Mouse (Mus musculus): ENCODE data around the gene Pycr2. TPM values are rescaled to one million over a fixed set of nuclear protein-coding genes. Genes with fewer than 3 reads are reported as not detected.

Gene Pycr2
- polyA plus RNA-seq, 1 experiment from 2014 or later: 73.2 TPM

Other genes with a start within 250 kb of the Pycr2 start
- 0.05 and 0.10 TPM in 2 replicates for gene Mixl1, start 207.3 kb upstream of the Pycr2 start, polyA plus RNA-seq (2015; fragmentation: Nextera tagmentation; extraction: Ambion mirVana)
- 17.1 and 17.5 TPM in 2 replicates for gene Acbd3, start 178.2 kb upstream of the Pycr2 start, polyA plus RNA-seq (2015; fragmentation: Nextera tagmentation; extraction: Ambion mirVana)
- gene H3f3a, start 90.3 kb upstream of the Pycr2 start, polyA plus RNA-seq (2015; fragmentation: Nextera tagmentation; extraction: Ambion mirVana): 1,661 and 1,810 TPM in 2 replicates
- 28.3 and 30.8 TPM in 2 replicates for gene Sde2, start 53.2 kb upstream of the Pycr2 start, polyA plus RNA-seq (2015; fragmentation: Nextera tagmentation; extraction: Ambion mirVana)
- gene Lefty2, start 11.2 kb upstream of the Pycr2 start, polyA plus RNA-seq (2015; fragmentation: Nextera tagmentation; extraction: Ambion mirVana): 0.05 TPM in 1 of 2 replicates, not detected in the other
- 1.8 and 2.0 TPM in 2 replicates for gene Lefty1, start 30.7 kb downstream of the Pycr2 start, polyA plus RNA-seq (2015; fragmentation: Nextera tagmentation; extraction: Ambion mirVana)
- gene Tmem63a, start 38.1 kb downstream of the Pycr2 start, polyA plus RNA-seq (2015; fragmentation: Nextera tagmentation; extraction: Ambion mirVana): 14.9 and 16.2 TPM in 2 replicates
- 3.3 and 4.4 TPM in 2 replicates for gene Ephx1, start 116.6 kb downstream of the Pycr2 start, polyA plus RNA-seq (2015; fragmentation: Nextera tagmentation; extraction: Ambion mirVana)
- not detected in 2 replicates for gene 9130409I23Rik, start 146.9 kb downstream of the Pycr2 start, polyA plus RNA-seq (2015; fragmentation: Nextera tagmentation; extraction: Ambion mirVana)
- 18.5 and 18.9 TPM in 2 replicates for gene Nvl, start 239.9 kb downstream of the Pycr2 start, polyA plus RNA-seq (2015; fragmentation: Nextera tagmentation; extraction: Ambion mirVana)
- 136 and 142 TPM in 2 replicates for gene Cnih4, start 240.4 kb downstream of the Pycr2 start, polyA plus RNA-seq (2015; fragmentation: Nextera tagmentation; extraction: Ambion mirVana)